Mouse (Mus musculus) midbrain, embryonic 14.5 days (tissue): ENCODE results near the gene Hoxa3. TPM values are rescaled to one million over a fixed set of nuclear protein-coding genes. Genes with fewer than 3 reads are reported as not detected.

Experiments
- ATAC-seq: fragments of 200-750 bp; cut with Nextera tagmentation; 2 replicates; pipeline ENCODE4 v1.8.0; 2017; ENCODE audit warnings: moderate number of reproducible peaks, moderate library complexity; ENCODE audit not compliant: low FRiP score, low TSS enrichment
- DNase-seq: peaks from one replicate; pipeline ENCODE4 v3.0.0-alpha.2; 2015
- H3K27ac ChIP-seq: fragments of 300-500 bp; sonication (generic); replicated peaks from 2 replicates; pipeline ENCODE4 v1.5.1; 2014; ENCODE audit warnings: mild to moderate bottlenecking, low read depth, low read length, moderate library complexity
- H3K27me3 ChIP-seq: fragments of 300-500 bp; sonication (generic); 2 replicates; pipeline ENCODE4 v1.6.1; 2014; ENCODE audit warnings: low read length, control low read depth, mixed read lengths; ENCODE audit not compliant: control insufficient read depth, insufficient read depth
- H3K36me3 ChIP-seq: fragments of 300-500 bp; sonication (generic); 2 replicates; pipeline ENCODE4 v1.6.1; 2014; ENCODE audit warnings: low read length, control low read depth; ENCODE audit not compliant: control insufficient read depth, insufficient read depth
- H3K4me1 ChIP-seq: fragments of 300-500 bp; sonication (generic); 2 replicates; pipeline ENCODE4 v1.6.1; 2014; ENCODE audit warnings: mild to moderate bottlenecking, antibody characterized with exemption, low read length, control low read depth; ENCODE audit not compliant: control insufficient read depth, insufficient read depth
- H3K4me2 ChIP-seq: fragments of 300-500 bp; sonication (generic); 2 replicates; pipeline ENCODE4 v1.6.1; 2014; ENCODE audit warnings: mild to moderate bottlenecking, low read length, moderate library complexity
- H3K4me3 ChIP-seq: fragments of 300-500 bp; sonication (generic); replicated peaks from 2 replicates; pipeline ENCODE4 v1.5.1; 2014; ENCODE audit warnings: low read depth, low read length
- H3K9ac ChIP-seq: fragments of 300-500 bp; sonication (generic); replicated peaks from 2 replicates; pipeline ENCODE4 v1.6.1; 2014; ENCODE audit warnings: mild to moderate bottlenecking, low read length, moderate library complexity
- H3K9me3 ChIP-seq: fragments of 300-500 bp; sonication (generic); 2 replicates; pipeline ENCODE4 v1.6.1; 2016; ENCODE audit warnings: low read length, control low read depth, mixed read lengths; ENCODE audit not compliant: control insufficient read depth
- WGBS: fragments of 180-500 bp; shearing (Covaris S2); extraction: QIAGEN DNeasy Blood & Tissue Kit; methylation state at CpG from one replicate; pipeline ENCODE4 v1.1.7; 2014; 5-methylcytosine and 5-hydroxymethylcytosine counted together
- polyA plus RNA-seq: library from polyadenylated mRNA; unstranded; fragments of >200 nt; fragmentation: Nextera tagmentation; extraction: Ambion mirVana; gene quantifications from 2 replicates; pipeline ENCODE4 v1.2.1, GENCODE M21; 2014

Gene Hoxa3
- polyA plus RNA-seq, 1 experiment from 2014 or later: not detected

- no peak overlapping the region for H3K4me2 ChIP-seq
- H3K9me3 ChIP-seq: no peaks in the 10 kb centered on the region
- H3K4me3 ChIP-seq: no peak overlapping the region
- H3K36me3 ChIP-seq: no peaks in the 10 kb centered on the region
- no peaks in the 10 kb centered on the region for H3K4me1 ChIP-seq
- under 1% methylated on average over 59 of the region's 59 CpGs for WGBS
- H3K27me3 ChIP-seq: peaks cover 94% of the 10 kb centered on the region
- DNase-seq (no peak), ATAC-seq (no peak)
- H3K9ac ChIP-seq: no peak overlapping the region
- no peak overlapping the region for H3K27ac ChIP-seq
Observed at GRCm38 (mm10) chr6:52253511-52254500, 40.7 kb upstream of the Hoxa3 start.

GRCm38 (mm10) chr6:52252775-52253376 lies 39.7 kb upstream of the Hoxa3 start:
- Histone ChIP-seq H3K4me2 (no peak overlapping the region), H3K27ac (no peak overlapping the region), H3K4me1 (no peaks in the 10 kb centered on the region), H3K9ac (no peak overlapping the region), H3K27me3 (peaks cover 94% of the 10 kb centered on the region), H3K36me3 (no peaks in the 10 kb centered on the region), H3K9me3 (no peaks in the 10 kb centered on the region), H3K4me3 (no peak overlapping the region)
- ATAC-seq: no peak
- no peak for DNase-seq
- WGBS: under 1% methylated on average over 35 of the region's 35 CpGs

- no peaks in the 10 kb centered on the region for H3K4me1 ChIP-seq
- H3K9ac ChIP-seq: no peak overlapping the region
- H3K27me3 ChIP-seq: peaks cover 94% of the 10 kb centered on the region
- H3K9me3 ChIP-seq: no peaks in the 10 kb centered on the region
- ATAC-seq: no peak
- H3K36me3 ChIP-seq: no peaks in the 10 kb centered on the region
- WGBS: under 1% methylated on average over 24 of the region's 24 CpGs
- H3K4me2 ChIP-seq: no peak overlapping the region
- no peak overlapping the region for H3K4me3 ChIP-seq
- no peak for DNase-seq
- H3K27ac ChIP-seq: no peak overlapping the region
Observed at GRCm38 (mm10) chr6:52252016-52252774, 39.1 kb upstream of the Hoxa3 start.

DNA sequence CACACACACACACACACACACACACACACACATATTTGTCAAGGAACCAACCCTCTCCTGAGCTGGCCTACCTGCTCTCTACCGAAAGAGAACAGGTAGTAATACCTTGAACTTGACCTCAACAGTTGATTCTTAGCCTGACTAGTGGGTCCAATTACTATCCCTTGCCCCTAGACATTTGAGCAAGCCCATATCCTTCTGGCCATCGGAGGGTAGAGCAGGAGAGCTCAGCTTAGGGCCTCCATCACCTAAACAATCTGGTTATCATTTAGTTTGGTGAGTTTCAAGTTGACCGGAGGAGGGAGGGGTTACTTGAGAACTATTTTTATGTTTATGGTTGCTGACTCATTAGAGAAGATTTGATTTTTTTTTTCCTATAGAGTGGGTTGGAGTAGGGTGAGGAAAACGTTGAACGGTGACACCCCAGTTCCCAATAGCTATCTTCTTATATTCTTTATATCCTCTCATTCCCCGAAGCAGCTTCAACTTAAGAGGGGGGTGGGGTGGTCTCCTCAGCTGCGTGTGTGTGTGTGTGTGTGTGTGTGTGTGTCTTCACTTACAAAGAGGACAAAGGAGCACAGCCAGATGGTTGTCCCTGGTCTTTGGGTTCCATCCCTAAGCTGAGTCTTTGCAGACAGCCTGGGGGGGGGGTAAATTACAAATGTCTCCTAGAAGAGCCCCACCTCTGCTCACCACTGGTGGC lies 38.2 kb upstream of the Hoxa3 start:
- Histone ChIP-seq H3K9ac (no peak overlapping the region), H3K36me3 (no peaks in the 10 kb centered on the region), H3K4me2 (no peak overlapping the region), H3K4me3 (no peak overlapping the region), H3K27me3 (peaks cover 95% of the 10 kb centered on the region), H3K27ac (no peak overlapping the region), H3K4me1 (no peaks in the 10 kb centered on the region), H3K9me3 (no peaks in the 10 kb centered on the region)
- 8% methylated on average over 7 of the region's 7 CpGs for WGBS
- DNase-seq (no peak), ATAC-seq (no peak)

GRCm38 (mm10) chr6:52249826-52250225 lies 36.7 kb upstream of the Hoxa3 start:
- ATAC-seq (no peak), DNase-seq (no peak)
- Histone ChIP-seq H3K9me3 (no peaks in the 10 kb centered on the region), H3K36me3 (no peaks in the 10 kb centered on the region), H3K4me1 (no peaks in the 10 kb centered on the region), H3K27me3 (peaks cover 96% of the 10 kb centered on the region), H3K4me2 (no peak overlapping the region), H3K9ac (no peak overlapping the region), H3K4me3 (no peak overlapping the region), H3K27ac (no peak overlapping the region)
- WGBS: 2% methylated on average over 4 of the region's 4 CpGs

DNA sequence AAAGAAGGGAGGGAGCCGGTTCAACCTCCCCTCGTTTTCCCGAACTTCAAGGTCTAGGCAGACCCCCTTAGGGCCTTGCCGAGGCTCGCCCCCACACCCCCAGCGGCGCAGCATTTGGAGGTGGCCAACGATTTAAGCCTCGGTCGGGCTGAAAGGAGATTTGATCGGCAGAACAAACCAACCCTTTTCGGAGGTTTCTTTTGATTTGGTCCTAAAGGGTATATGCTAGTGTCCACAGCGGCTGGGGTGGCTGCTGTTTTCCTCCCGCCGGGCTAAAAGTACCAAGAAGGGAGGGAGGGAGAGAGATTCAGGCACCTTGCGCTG lies 36.2 kb upstream of the Hoxa3 start:
- no peak overlapping the region for H3K27ac ChIP-seq
- H3K4me2 ChIP-seq: no peak overlapping the region
- DNase-seq (no peak), ATAC-seq (no peak)
- H3K4me1 ChIP-seq: no peaks in the 10 kb centered on the region
- H3K9ac ChIP-seq: no peak overlapping the region
- 1% methylated on average over 16 of the region's 16 CpGs for WGBS
- peaks cover 98% of the 10 kb centered on the region for H3K27me3 ChIP-seq
- H3K9me3 ChIP-seq: no peaks in the 10 kb centered on the region
- no peak overlapping the region for H3K4me3 ChIP-seq
- no peaks in the 10 kb centered on the region for H3K36me3 ChIP-seq

GRCm38 (mm10) chr6:52248638-52249414 lies 35.7 kb upstream of the Hoxa3 start:
- ATAC-seq (no peak), DNase-seq (no peak)
- H3K9me3 ChIP-seq: no peaks in the 10 kb centered on the region
- no peaks in the 10 kb centered on the region for H3K4me1 ChIP-seq
- no peak overlapping the region for H3K27ac ChIP-seq
- no peak overlapping the region for H3K4me3 ChIP-seq
- no peak overlapping the region for H3K9ac ChIP-seq
- peaks cover 98% of the 10 kb centered on the region for H3K27me3 ChIP-seq
- 2% methylated on average over 27 of the region's 27 CpGs for WGBS
- no peaks in the 10 kb centered on the region for H3K36me3 ChIP-seq
- no peak overlapping the region for H3K4me2 ChIP-seq
